Mouse (Mus musculus) lung, postnatal 0 days (tissue): ENCODE measurements around the gene Gab2. TPM values are rescaled to one million over a fixed set of nuclear protein-coding genes. Genes with fewer than 3 reads are reported as not detected.

Experiments used
- ATAC-seq: fragments of 200-750 bp; cut with Nextera tagmentation; 2 replicates; pipeline ENCODE4 v1.8.0; 2017; ENCODE audit warnings: moderate library complexity
- DNase-seq: peaks from one replicate; pipeline ENCODE4 v3.0.0-alpha.2; 2016; ENCODE audit warnings: low spot score
- H3K27ac ChIP-seq: fragments of 300-500 bp; sonication (generic); 2 replicates; pipeline ENCODE4 v1.5.1; 2014; ENCODE audit warnings: antibody characterized with exemption, mild to moderate bottlenecking, low read length, mixed read lengths
- H3K27me3 ChIP-seq: fragments of 300-500 bp; sonication (generic); replicated peaks from 2 replicates; pipeline ENCODE4 v1.6.1; 2014; ENCODE audit warnings: low read length, mixed read lengths; ENCODE audit not compliant: insufficient read depth
- H3K36me3 ChIP-seq: fragments of 300-500 bp; sonication (generic); 2 replicates; pipeline ENCODE4 v1.6.1; 2014; ENCODE audit warnings: low read length, mixed read lengths; ENCODE audit not compliant: insufficient read depth
- H3K4me1 ChIP-seq: fragments of 300-500 bp; sonication (generic); 2 replicates; pipeline ENCODE4 v1.6.1; 2014; ENCODE audit warnings: antibody characterized with exemption, low read depth, low read length, mixed read lengths; ENCODE audit not compliant: insufficient read depth
- H3K4me2 ChIP-seq: fragments of 300-500 bp; sonication (generic); replicated peaks from 2 replicates; pipeline ENCODE4 v1.6.1; 2014; ENCODE audit warnings: low read depth, mild to moderate bottlenecking, low read length, moderate library complexity, mixed read lengths
- H3K4me3 ChIP-seq: fragments of 300-500 bp; sonication (generic); 2 replicates; pipeline ENCODE4 v1.5.1; 2014; ENCODE audit warnings: low read depth, low read length
- H3K9ac ChIP-seq: fragments of 300-500 bp; sonication (generic); replicated peaks from 2 replicates; pipeline ENCODE4 v1.6.1; 2014; ENCODE audit warnings: low read depth, mild to moderate bottlenecking
- H3K9me3 ChIP-seq: fragments of 300-500 bp; sonication (generic); 2 replicates; pipeline ENCODE4 v1.6.1; 2016; ENCODE audit warnings: low read length, mixed read lengths
- CTCF ChIP-seq: IDR thresholded peaks from 2 replicates; pipeline ENCODE4 v1.5.1; 2016; ENCODE audit warnings: antibody characterized with exemption, mild to moderate bottlenecking
- EP300 ChIP-seq: IDR thresholded peaks from 2 replicates; pipeline ENCODE4 v1.6.1; 2016; ENCODE audit warnings: antibody characterized with exemption, mild to moderate bottlenecking, control low read depth
- WGBS: fragments of 180-500 bp; shearing (Covaris S2); extraction: QIAGEN DNeasy Blood & Tissue Kit; methylation state at CpG from one replicate; pipeline ENCODE4 v1.1.7; 2014; 5-methylcytosine and 5-hydroxymethylcytosine counted together
- polyA plus RNA-seq: library from polyadenylated mRNA; unstranded; fragments of >200 nt; fragmentation: Nextera tagmentation; extraction: Ambion mirVana; gene quantifications from 2 replicates; pipeline ENCODE4 v1.2.1, GENCODE M21; 2015

The Gab2 gene
- polyA plus RNA-seq, 1 experiment from 2014 or later: 7.7 TPM

GRCm38 (mm10) chr7:97317706-97318105 is 236.3 kb downstream of the Gab2 start:
- 79% methylated on average over 3 of the region's 3 CpGs for WGBS
- no peaks in the 10 kb centered on the region for H3K36me3 ChIP-seq
- H3K27ac ChIP-seq: no peak overlapping the region
- TF ChIP-seq EP300 (no peak), CTCF (no peak)
- H3K9me3 ChIP-seq: no peaks in the 10 kb centered on the region
- no peak for DNase-seq
- H3K4me1 ChIP-seq: no peaks in the 10 kb centered on the region
- H3K27me3 ChIP-seq: no peaks in the 10 kb centered on the region
- no peak overlapping the region for H3K9ac ChIP-seq
- no peak for ATAC-seq
- H3K4me2 ChIP-seq: no peak overlapping the region
- H3K4me3 ChIP-seq: no peak overlapping the region

- peaks cover 18% of the 10 kb centered on the region; the same call in 1 of the 2 replicates for H3K27me3 ChIP-seq
- TF ChIP-seq CTCF (no peak), EP300 (no peak)
- WGBS: 89% methylated on average over 8 of the region's 8 CpGs
- no peaks in the 10 kb centered on the region for H3K9me3 ChIP-seq
- no peak for DNase-seq
- H3K4me1 ChIP-seq: no peaks in the 10 kb centered on the region
- no peaks in the 10 kb centered on the region for H3K36me3 ChIP-seq
- no peak overlapping the region for H3K4me3 ChIP-seq
- no peak overlapping the region for H3K9ac ChIP-seq
- no peak overlapping the region for H3K27ac ChIP-seq
- H3K4me2 ChIP-seq: no peak overlapping the region
- no peak for ATAC-seq
Measured at GRCm38 (mm10) chr7:97324342-97324741, 243.0 kb downstream of the Gab2 start.

- H3K27ac ChIP-seq: no peak overlapping the region
- peak overlapping the region; percentile 48 for H3K4me2 ChIP-seq
- no peak for DNase-seq
- peak; percentile 35 for ATAC-seq
- WGBS: 15% methylated on average over 79 of the region's 96 CpGs
- H3K4me3 ChIP-seq: peak overlapping the region; percentile 24; the same call in 1 of the 2 replicates
- no peak for TF ChIP-seq CTCF
- no peak for TF ChIP-seq EP300
- H3K27me3 ChIP-seq: peaks cover 18% of the 10 kb centered on the region; the same call in 1 of the 2 replicates
- no peaks in the 10 kb centered on the region for H3K36me3 ChIP-seq
- no peak overlapping the region for H3K9ac ChIP-seq
- H3K4me1 ChIP-seq: no peaks in the 10 kb centered on the region
- no peaks in the 10 kb centered on the region for H3K9me3 ChIP-seq
Measured at GRCm38 (mm10) chr7:97325156-97325985, 244.0 kb downstream of the Gab2 start.

- 64% methylated on average over 4 of the region's 4 CpGs for WGBS
- Histone ChIP-seq H3K4me1 (no peaks in the 10 kb centered on the region), H3K4me2 (no peak overlapping the region), H3K9me3 (no peaks in the 10 kb centered on the region), H3K27me3 (peaks cover 18% of the 10 kb centered on the region; the same call in 1 of the 2 replicates), H3K36me3 (no peaks in the 10 kb centered on the region), H3K4me3 (no peak overlapping the region), H3K27ac (no peak overlapping the region), H3K9ac (no peak overlapping the region)
- no peak for DNase-seq
- TF ChIP-seq CTCF: no peak
- TF ChIP-seq EP300: no peak
- no peak for ATAC-seq
Measured at GRCm38 (mm10) chr7:97327376-97327775, 246.0 kb downstream of the Gab2 start.

GRCm38 (mm10) chr7:97328891-97329588 is 247.7 kb downstream of the Gab2 start:
- ATAC-seq (no peak), DNase-seq (no peak)
- TF ChIP-seq CTCF (no peak), EP300 (no peak)
- Histone ChIP-seq H3K4me3 (no peak overlapping the region), H3K9me3 (no peaks in the 10 kb centered on the region), H3K9ac (no peak overlapping the region), H3K27me3 (peaks cover 18% of the 10 kb centered on the region; the same call in 1 of the 2 replicates), H3K27ac (no peak overlapping the region), H3K36me3 (no peaks in the 10 kb centered on the region), H3K4me2 (no peak overlapping the region), H3K4me1 (no peaks in the 10 kb centered on the region; the same call in 1 of the 2 replicates)
- 61% methylated on average over 13 of the region's 13 CpGs for WGBS

GRCm38 (mm10) chr7:97329676-97330075 is 248.3 kb downstream of the Gab2 start:
- H3K4me1 ChIP-seq: no peaks in the 10 kb centered on the region; the same call in 1 of the 2 replicates
- TF ChIP-seq EP300 (no peak), CTCF (no peak)
- H3K4me2 ChIP-seq: no peak overlapping the region
- DNase-seq (no peak), ATAC-seq (no peak)
- H3K27me3 ChIP-seq: peaks cover 13% of the 10 kb centered on the region; the same call in 1 of the 2 replicates
- WGBS: 68% methylated on average over 3 of the region's 3 CpGs
- H3K9ac ChIP-seq: no peak overlapping the region
- no peak overlapping the region for H3K27ac ChIP-seq
- H3K9me3 ChIP-seq: no peaks in the 10 kb centered on the region
- H3K4me3 ChIP-seq: no peak overlapping the region
- no peaks in the 10 kb centered on the region for H3K36me3 ChIP-seq
